ENCODE assay signal across 12 mouse cellular contexts in genomic region chr9:120080546-120081108, GRCm38 (mm10). TPM values are rescaled to one million over a fixed set of nuclear protein-coding genes. Genes with fewer than 3 reads are reported as not detected.
DNase-seq lines count a peak whose midpoint lies in the region; ATAC-seq and TF ChIP-seq lines count a peak whose summit lies in the region.
"Had no signal": no experiment of that assay in that cellular context is flagged by ENCODE, and none has a peak within 500 bp of the region (broad histone marks: within the 10 kb centered on the region; RNA-seq: fewer than 3 reads in every experiment).

No protein-coding gene starts in this region.

- no peak overlapping the region for H3K4me2 ChIP-seq in kidney, postnatal 0 days (ENCODE audit: low read length)
- H3K4me2 ChIP-seq in kidney, embryonic 16.5 days (replicated peaks; ENCODE audit: low read depth, low read length), result no peak overlapping the region
- H3K4me2 ChIP-seq: embryonic facial prominence, embryonic 15.5 days had no signal

- no peak for DNase-seq in kidney, postnatal 0 days (ENCODE audit: low spot score)
- DNase-seq in thymus, adult 2 months, result no peak
- no peak for DNase-seq in thymus, postnatal 25 days
- DNase-seq in gastrocnemius, postnatal 10 days, result peak; percentile 19
- no peak for DNase-seq in urinary bladder, postnatal 25 days (ENCODE audit: low spot score)
- no peak for DNase-seq in urinary bladder, adult 18-20 months (ENCODE audit: low spot score in 2 of 2)
- DNase-seq: cerebellum, adult 2 months had no signal

- H3K27ac ChIP-seq in kidney, postnatal 0 days, result no peak overlapping the region
- no peak overlapping the region for H3K27ac ChIP-seq in kidney, embryonic 16.5 days (ENCODE audit: low read length)
- H3K27ac ChIP-seq in thymus, adult 2 months (ENCODE audit: control insufficient read depth, insufficient read depth, low read length), result peak overlapping the region; percentile 55; the same call in 1 of the 2 replicates
- H3K27ac ChIP-seq: embryonic facial prominence, embryonic 15.5 days; limb, embryonic 10.5 days; macrophage had no signal

- H3K36me3 ChIP-seq in kidney, postnatal 0 days (ENCODE audit: insufficient read depth, low read length), result no peaks in the 10 kb centered on the region
- no peaks in the 10 kb centered on the region for H3K36me3 ChIP-seq in kidney, embryonic 16.5 days (ENCODE audit: insufficient read depth, low read length)
- no peaks in the 10 kb centered on the region for H3K36me3 ChIP-seq in thymus, adult 2 months (ENCODE audit: control insufficient read depth, insufficient read depth, low read length)
- H3K36me3 ChIP-seq: embryonic facial prominence, embryonic 15.5 days; limb, embryonic 10.5 days had no signal

- no peaks in the 10 kb centered on the region for H3K4me1 ChIP-seq in kidney, postnatal 0 days (replicated peaks; ENCODE audit: insufficient read depth, low read length)
- no peaks in the 10 kb centered on the region for H3K4me1 ChIP-seq in kidney, embryonic 16.5 days (ENCODE audit: insufficient read depth, low read length)
- H3K4me1 ChIP-seq in thymus, adult 2 months (replicated peaks; ENCODE audit: control insufficient read depth, insufficient read depth, low read length), result peaks cover 43% of the 10 kb centered on the region
- H3K4me1 ChIP-seq: embryonic facial prominence, embryonic 15.5 days; limb, embryonic 10.5 days had no signal

- H3K9me3 ChIP-seq in kidney, postnatal 0 days (replicated peaks; ENCODE audit: low read length), result no peaks in the 10 kb centered on the region
- H3K9me3 ChIP-seq in kidney, embryonic 16.5 days (ENCODE audit: low read length), result no peaks in the 10 kb centered on the region
- H3K9me3 ChIP-seq: embryonic facial prominence, embryonic 15.5 days; limb, embryonic 10.5 days had no signal

- peak; percentile 17; the same call in 1 of the 2 replicates for TF ChIP-seq CTCF in kidney, postnatal 0 days (IDR thresholded peaks at IDR 0.05; ENCODE audit: low read depth)
- no peak for TF ChIP-seq CTCF in thymus, adult 2 months (IDR thresholded peaks at IDR 0.05; ENCODE audit: borderline replicate concordance, control insufficient read depth, extremely low read depth, insufficient read depth, low read length, poor library complexity)

- 82% methylated on average over 8 of the region's 8 CpGs for WGBS in kidney, postnatal 0 days
- 78% methylated on average over 8 of the region's 8 CpGs for WGBS in kidney, embryonic 16.5 days
- 89% methylated on average over 8 of the region's 8 CpGs for WGBS in thymus, adult 2 months

- ATAC-seq in kidney, postnatal 0 days (replicated peaks; ENCODE audit: low FRiP score, low read depth), result no peak
- no peak for ATAC-seq in kidney, embryonic 16.5 days (ENCODE audit: low FRiP score, low TSS enrichment)

- no peaks in the 10 kb centered on the region for H3K27me3 ChIP-seq in kidney, postnatal 0 days (ENCODE audit: insufficient read depth, low read length)
- no peaks in the 10 kb centered on the region for H3K27me3 ChIP-seq in kidney, embryonic 16.5 days (ENCODE audit: insufficient read depth, low read length)
- no peaks in the 10 kb centered on the region for H3K27me3 ChIP-seq in thymus, adult 2 months (ENCODE audit: control insufficient read depth, insufficient read depth, low read length)
- H3K27me3 ChIP-seq: embryonic facial prominence, embryonic 15.5 days had no signal

- no peak overlapping the region for H3K9ac ChIP-seq in kidney, postnatal 0 days (ENCODE audit: low read depth, low read length)
- no peak overlapping the region for H3K9ac ChIP-seq in kidney, embryonic 16.5 days (replicated peaks; ENCODE audit: low read length)
- H3K9ac ChIP-seq: embryonic facial prominence, embryonic 15.5 days had no signal

- no peak overlapping the region for H3K4me3 ChIP-seq in kidney, postnatal 0 days (replicated peaks; ENCODE audit: low read depth, low read length)
- no peak overlapping the region for H3K4me3 ChIP-seq in kidney, embryonic 16.5 days (ENCODE audit: low read length)
- H3K4me3 ChIP-seq in thymus, adult 2 months (ENCODE audit: control insufficient read depth, insufficient read depth, low read length), result no peak overlapping the region
- H3K4me3 ChIP-seq: embryonic facial prominence, embryonic 15.5 days; limb, embryonic 10.5 days had no signal

- TF ChIP-seq POLR2A in thymus, adult 2 months (IDR thresholded peaks at IDR 0.05; ENCODE audit: control insufficient read depth, extremely low read depth, insufficient read depth, low read length, poor library complexity), result no peak

RNA-seq across cellular contexts. Expression of gene Cx3cr1, which starts 10.9 kb away (rescaled TPM):
- polyA plus RNA-seq in kidney, postnatal 0 days (2015; fragmentation: Nextera tagmentation; extraction: Ambion mirVana), result 4.3 and 4.5 TPM in 2 replicates
- polyA plus RNA-seq in kidney, embryonic 16.5 days (2015; fragmentation: Nextera tagmentation; extraction: Ambion mirVana), result 5.3 and 7.9 TPM in 2 replicates
- 5.1 and 7.5 TPM in 2 replicates for polyA plus RNA-seq in thymus, adult 2 months (2012; rRNA removed)
- total RNA-seq in gastrocnemius, postnatal 10 days (2021), result 1 to 10 TPM; 2.0 to 3.2 TPM

RNA-seq across cellular contexts. Expression of gene Ccr8, which starts 11.3 kb away (rescaled TPM):
- not detected in 2 replicates for polyA plus RNA-seq in kidney, postnatal 0 days (2015; fragmentation: Nextera tagmentation; extraction: Ambion mirVana)
- polyA plus RNA-seq in kidney, embryonic 16.5 days (2015; fragmentation: Nextera tagmentation; extraction: Ambion mirVana), result not detected in 2 replicates
- polyA plus RNA-seq in thymus, adult 2 months (2012; rRNA removed), result 19.2 and 21.0 TPM in 2 replicates
- total RNA-seq in gastrocnemius, postnatal 10 days (2021), result under 1 TPM in 1 of 2 experiments, not detected in 1; 0.23 TPM
- polyA plus RNA-seq: cerebellum, adult 2 months; limb, embryonic 10.5 days; macrophage had no signal

RNA-seq across cellular contexts. Expression of gene Slc25a38, which starts 29.5 kb away (rescaled TPM):
- polyA plus RNA-seq in kidney, postnatal 0 days (2015; fragmentation: Nextera tagmentation; extraction: Ambion mirVana), result 21.5 and 21.9 TPM in 2 replicates
- polyA plus RNA-seq in kidney, embryonic 16.5 days (2015; fragmentation: Nextera tagmentation; extraction: Ambion mirVana), result 36.3 and 37.0 TPM in 2 replicates
- polyA plus RNA-seq in thymus, adult 2 months (2012; rRNA removed), result 67.8 and 79.9 TPM in 2 replicates
- total RNA-seq in gastrocnemius, postnatal 10 days (2021), result 1 to 10 TPM; 8.9 to 9.8 TPM

RNA-seq across cellular contexts. Expression of gene Rpsa, which starts 46.9 kb away (rescaled TPM):
- polyA plus RNA-seq in kidney, postnatal 0 days (2015; fragmentation: Nextera tagmentation; extraction: Ambion mirVana), result 1,210 and 1,323 TPM in 2 replicates
- polyA plus RNA-seq in kidney, embryonic 16.5 days (2015; fragmentation: Nextera tagmentation; extraction: Ambion mirVana), result 1,478 and 1,498 TPM in 2 replicates
- polyA plus RNA-seq in thymus, adult 2 months (2012; rRNA removed), result 5,416 and 5,545 TPM in 2 replicates
- total RNA-seq in gastrocnemius, postnatal 10 days (2021), result 100 to 1,000 TPM; 710 to 760 TPM

RNA-seq across cellular contexts. Expression of gene Xirp1, which starts 57.2 kb away (rescaled TPM):
- polyA plus RNA-seq in kidney, postnatal 0 days (2015; fragmentation: Nextera tagmentation; extraction: Ambion mirVana), result 0.04 and 0.16 TPM in 2 replicates
- polyA plus RNA-seq in kidney, embryonic 16.5 days (2015; fragmentation: Nextera tagmentation; extraction: Ambion mirVana), result 0.22 and 0.23 TPM in 2 replicates
- 0.24 and 2.3 TPM in 2 replicates for polyA plus RNA-seq in thymus, adult 2 months (2012; rRNA removed)
- 10 to 100 TPM; 58.2 to 84.6 TPM for total RNA-seq in gastrocnemius, postnatal 10 days (2021)
- polyA plus RNA-seq: macrophage; small intestine, adult 2 months had no signal

Comparison
In these comparisons a context has a peak if more than half of its experiments do, and no peak if none do; other contexts are left out.
1. RNA of gene Ccr8, which starts 11.3 kb away (polyA plus RNA-seq): 19.2 to 21.0 TPM in thymus, adult 2 months; not detected in kidney, postnatal 0 days and not detected in kidney, embryonic 16.5 days; every median in the first group is over 10 times any median in the second.